Mouse (Mus musculus) effector memory CD4-positive, alpha-beta T cell, adult 7 months (primary cell): ENCODE data around the gene Olfr1315-ps1. TPM values are rescaled to one million over a fixed set of nuclear protein-coding genes. Genes with fewer than 3 reads are reported as not detected.

Experiments
- polyA plus RNA-seq: library from polyadenylated mRNA; unstranded; fragments of 100-300 nt; shearing (Covaris generic); gene quantifications from one replicate; pipeline ENCODE4 v1.2.1, GENCODE M21; 2017

The Olfr1315-ps1 gene
- not detected for polyA plus RNA-seq

GRCm38 (mm10) chr2:112115340-112115739 is at the start of gene Olfr1315-ps1:
Olfr1315-ps1 (minus strand) TSS chr2:112115440.

DNA sequence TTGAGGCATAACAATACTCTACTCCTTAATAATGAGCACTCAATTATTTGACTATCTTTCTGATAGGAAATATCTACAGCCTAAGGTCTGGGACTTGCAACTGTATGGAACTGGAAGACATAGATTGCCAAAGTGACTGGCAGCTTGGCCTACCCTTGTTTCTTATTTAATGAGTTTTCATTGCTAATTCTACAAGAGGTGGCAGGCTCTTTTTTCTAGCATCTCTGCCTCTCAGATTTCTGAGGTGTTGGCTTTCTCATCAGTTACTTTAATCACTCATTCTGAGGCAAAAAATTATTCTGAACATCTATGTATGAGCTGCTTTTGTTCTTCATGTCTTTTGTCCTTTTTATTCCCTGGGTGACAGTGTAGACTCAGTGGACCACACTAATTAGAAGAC is 38.7 kb upstream of the Olfr1315-ps1 start, which contains the start of gene Olfr1318:
Gene Olfr1318, plus strand, starts transcription at position 301 of the 400 bp plus-strand sequence.

GRCm38 (mm10) chr2:112140029-112140428 is 24.8 kb upstream of the Olfr1315-ps1 start, which contains the start of gene Olfr1317:
Olfr1317 (plus strand) TSS chr2:112140329.

DNA sequence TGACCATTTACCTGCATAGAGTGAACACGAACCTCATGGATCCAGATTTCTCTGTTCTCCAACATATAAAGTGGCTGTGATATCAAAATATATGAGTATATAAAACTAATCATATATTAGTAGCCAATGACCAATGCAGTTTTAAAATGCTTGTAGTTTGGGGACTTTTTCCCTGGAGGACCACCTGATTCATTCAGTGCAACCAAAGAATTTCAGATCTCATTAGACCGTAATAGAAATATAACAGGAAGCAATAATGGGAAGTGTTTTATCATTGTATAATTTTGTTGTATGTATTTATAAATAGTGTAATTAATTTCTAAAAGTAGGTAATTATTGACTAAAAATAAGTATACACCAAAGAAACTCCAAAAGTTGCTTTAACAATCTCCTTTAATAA is 19.6 kb upstream of the Olfr1315-ps1 start, which contains the start of gene Olfr1316:
Gene Olfr1316, minus strand, starts transcription at position 101 of the 400 bp plus-strand sequence.

GRCm38 (mm10) chr2:112096681-112097080 is 18.6 kb downstream of the Olfr1315-ps1 start, which contains the start of gene Olfr1314:
Olfr1314 (minus strand) TSS chr2:112096781.

GRCm38 (mm10) chr2:112077743-112078142 is 37.5 kb downstream of the Olfr1315-ps1 start, which contains the start of gene Olfr1313:
Olfr1313 (minus strand) TSS chr2:112077843.

Other genes starting within 250 kb of the Olfr1315-ps1 start
- not detected for gene Olfr1305, start 238.3 kb downstream of the Olfr1315-ps1 start, polyA plus RNA-seq
- gene Olfr1306, start 199.2 kb downstream of the Olfr1315-ps1 start, polyA plus RNA-seq = not detected
- gene Olfr1307, start 166.0 kb downstream of the Olfr1315-ps1 start, polyA plus RNA-seq = 0.09 TPM
- gene Olfr1308, start 150.5 kb downstream of the Olfr1315-ps1 start, polyA plus RNA-seq = not detected
- not detected for gene Olfr1309, start 125.2 kb downstream of the Olfr1315-ps1 start, polyA plus RNA-seq
- not detected for gene Olfr1310, start 102.7 kb downstream of the Olfr1315-ps1 start, polyA plus RNA-seq
- not detected for gene Olfr1311, start 91.0 kb downstream of the Olfr1315-ps1 start, polyA plus RNA-seq
- gene Olfr1312, start 65.2 kb downstream of the Olfr1315-ps1 start, polyA plus RNA-seq = 0.23 TPM
- not detected for gene Olfr1313, start 37.6 kb downstream of the Olfr1315-ps1 start, polyA plus RNA-seq
- not detected for gene Olfr1314, start 18.7 kb downstream of the Olfr1315-ps1 start, polyA plus RNA-seq
- gene Olfr1316, start 19.5 kb upstream of the Olfr1315-ps1 start, polyA plus RNA-seq = not detected
- not detected for gene Olfr1317, start 24.9 kb upstream of the Olfr1315-ps1 start, polyA plus RNA-seq
- not detected for gene Olfr1318, start 38.8 kb upstream of the Olfr1315-ps1 start, polyA plus RNA-seq
- gene Lpcat4, start 124.0 kb upstream of the Olfr1315-ps1 start, polyA plus RNA-seq = 112 TPM
- 0.50 TPM for gene Nutm1, start 143.9 kb upstream of the Olfr1315-ps1 start, polyA plus RNA-seq
- gene Nop10, start 146.5 kb upstream of the Olfr1315-ps1 start, polyA plus RNA-seq = 129 TPM
- 37.6 TPM for gene Slc12a6, start 150.4 kb upstream of the Olfr1315-ps1 start, polyA plus RNA-seq
- not detected for gene Gm21985, start 150.9 kb upstream of the Olfr1315-ps1 start, polyA plus RNA-seq